Mouse (Mus musculus) Muller cell, postnatal 12 days (primary cell): ENCODE measurements around the gene Gm13288.
"Not testable (repeated sequence)": the region's sequence is repeated elsewhere in the genome, so short reads cannot be mapped to it uniquely, and the experiment has no call there.

ENCODE experiments used
- DNase-seq: peaks from one replicate; pipeline ENCODE4 v3.0.0-alpha.2; 2015; ENCODE audit errors: inconsistent ontology term

Gene Gm13288

DNA sequence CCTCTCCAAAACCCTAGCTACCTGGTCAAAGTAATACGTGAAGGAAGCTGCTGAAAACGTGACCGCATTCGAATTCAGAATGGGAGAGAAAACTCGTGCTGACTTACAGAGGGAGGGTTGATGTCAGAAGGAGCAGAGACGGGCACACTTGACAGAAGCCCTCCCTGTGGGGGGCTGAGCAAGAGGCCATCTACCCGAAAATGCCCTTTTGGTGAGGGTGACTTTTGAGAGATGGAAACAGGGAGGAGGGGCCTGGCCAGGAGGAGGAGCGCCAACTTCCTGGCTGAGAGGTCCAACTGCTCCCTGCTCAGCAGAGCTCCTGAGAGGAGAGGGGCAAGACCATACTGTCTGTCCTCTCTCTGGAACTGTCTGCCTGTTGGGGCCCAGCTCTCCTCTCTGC lies at the start of gene Gm13288:
Gene Gm13288, plus strand, starts transcription at position 301 of the 400 bp plus-strand sequence.
- not testable (repeated sequence) for DNase-seq

DNA sequence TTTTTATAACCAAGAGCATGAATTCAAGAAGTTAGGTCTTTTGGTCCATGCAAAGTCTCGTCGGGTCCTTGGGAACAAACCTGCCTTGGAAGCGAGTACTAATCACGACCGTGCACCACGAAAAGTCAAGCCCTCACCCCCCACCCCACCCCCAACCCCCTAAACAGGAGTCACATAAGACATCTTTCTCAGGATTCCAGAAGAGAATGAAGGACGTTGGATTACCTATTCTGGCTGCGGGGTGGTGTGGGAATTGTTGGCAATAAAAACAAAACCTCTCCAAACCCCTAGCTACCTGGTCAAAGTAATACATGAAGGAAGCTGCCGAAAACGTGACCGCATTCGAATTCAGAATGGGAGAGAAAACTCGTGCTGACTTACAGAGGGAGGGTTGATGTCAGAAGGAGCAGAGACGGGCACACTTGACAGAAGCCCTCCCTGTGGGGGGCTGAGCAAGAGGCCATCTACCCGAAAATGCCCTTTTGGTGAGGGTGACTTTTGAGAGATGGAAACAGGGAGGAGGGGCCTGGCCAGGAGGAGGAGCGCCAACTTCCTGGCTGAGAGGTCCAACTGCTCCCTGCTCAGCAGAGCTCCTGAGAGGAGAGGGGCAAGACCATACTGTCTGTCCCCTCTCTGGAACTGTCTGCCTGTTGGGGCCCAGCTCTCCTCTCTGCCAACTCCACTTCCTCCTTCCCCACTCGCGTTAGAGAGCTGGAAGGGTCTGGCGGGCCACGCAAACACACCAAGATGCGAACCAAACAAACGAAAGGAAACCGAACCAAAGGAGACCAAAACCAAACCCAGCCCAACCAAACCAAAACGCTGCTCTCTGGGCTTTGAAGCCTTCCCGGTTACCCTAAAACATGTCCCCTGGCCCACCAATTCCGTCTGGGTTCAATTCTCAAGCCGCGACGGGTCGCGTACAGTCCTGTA lies 48.5 kb upstream of the Gm13288 start:
- peak; percentile 47 for DNase-seq

DNA sequence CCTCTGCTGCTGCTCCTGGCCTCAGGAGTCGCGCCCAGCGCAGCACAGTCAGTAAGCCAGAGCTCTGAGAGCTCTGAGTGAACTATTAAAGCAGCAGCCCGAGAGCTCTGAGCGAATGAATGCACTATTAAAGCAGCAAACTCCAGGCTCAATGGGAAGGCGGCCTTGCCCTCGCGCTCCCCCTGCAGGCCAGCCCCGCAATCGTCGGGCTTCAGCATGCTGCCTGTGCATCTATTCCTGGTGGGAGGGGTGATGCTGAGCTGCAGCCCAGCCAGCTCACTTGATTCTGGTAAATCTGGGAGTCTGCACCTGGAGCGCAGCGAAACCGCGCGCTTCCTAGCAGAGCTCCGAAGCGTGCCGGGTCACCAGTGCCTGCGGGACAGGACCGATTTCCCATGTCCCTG lies 47.7 kb upstream of the Gm13288 start:
- peak; percentile 91 for DNase-seq

DNA sequence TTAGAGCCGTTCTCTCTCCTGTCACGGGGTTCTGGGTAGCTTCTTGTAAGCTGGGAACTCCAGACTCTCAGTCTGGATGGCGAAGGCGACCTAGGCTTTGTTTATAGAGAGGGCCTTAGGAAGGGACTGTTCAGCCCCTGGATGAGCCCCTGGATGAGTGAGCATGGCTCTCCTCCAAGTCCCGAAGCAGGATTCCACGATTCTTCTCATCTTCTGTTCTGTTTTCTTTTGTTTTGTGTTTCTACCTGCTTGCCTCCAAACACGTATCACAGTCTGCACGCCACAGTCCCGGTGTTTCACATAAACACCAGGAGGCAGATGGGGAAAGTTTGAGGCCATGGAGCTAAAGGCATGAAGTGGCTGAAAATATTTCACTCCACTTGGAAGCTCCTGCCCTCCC lies 46.6 kb upstream of the Gm13288 start:
- not testable (repeated sequence) for DNase-seq

DNA sequence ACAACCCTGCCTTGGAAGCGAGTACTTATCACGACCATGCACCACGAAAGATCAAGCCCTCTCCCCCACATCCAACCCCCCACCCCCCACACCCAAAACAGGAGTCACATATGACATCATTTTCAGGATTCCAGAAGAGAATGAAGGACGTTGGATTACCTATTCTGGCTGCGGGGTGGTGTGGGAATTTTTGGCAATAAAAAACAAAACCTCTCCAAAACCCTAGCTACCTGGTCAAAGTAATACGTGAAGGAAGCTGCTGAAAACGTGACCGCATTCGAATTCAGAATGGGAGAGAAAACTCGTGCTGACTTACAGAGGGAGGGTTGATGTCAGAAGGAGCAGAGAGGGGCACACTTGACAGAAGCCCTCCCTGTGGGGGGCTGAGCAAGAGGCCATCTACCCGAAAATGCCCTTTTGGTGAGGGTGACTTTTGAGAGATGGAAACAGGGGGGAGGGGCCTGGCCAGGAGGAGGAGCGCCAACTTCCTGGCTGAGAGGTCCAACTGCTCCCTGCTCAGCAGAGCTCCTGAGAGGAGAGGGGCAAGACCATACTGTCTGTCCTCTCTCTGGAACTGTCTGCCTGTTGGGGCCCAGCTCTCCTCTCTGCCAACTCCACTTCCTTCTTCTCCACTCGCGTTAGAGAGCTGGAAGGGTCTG lies 45.6 kb upstream of the Gm13288 start, which contains the start of gene Gm13283:
Gene Gm13283, plus strand, starts transcription at position 510 of the 659 bp plus-strand sequence.
- not testable (repeated sequence) for DNase-seq

DNA sequence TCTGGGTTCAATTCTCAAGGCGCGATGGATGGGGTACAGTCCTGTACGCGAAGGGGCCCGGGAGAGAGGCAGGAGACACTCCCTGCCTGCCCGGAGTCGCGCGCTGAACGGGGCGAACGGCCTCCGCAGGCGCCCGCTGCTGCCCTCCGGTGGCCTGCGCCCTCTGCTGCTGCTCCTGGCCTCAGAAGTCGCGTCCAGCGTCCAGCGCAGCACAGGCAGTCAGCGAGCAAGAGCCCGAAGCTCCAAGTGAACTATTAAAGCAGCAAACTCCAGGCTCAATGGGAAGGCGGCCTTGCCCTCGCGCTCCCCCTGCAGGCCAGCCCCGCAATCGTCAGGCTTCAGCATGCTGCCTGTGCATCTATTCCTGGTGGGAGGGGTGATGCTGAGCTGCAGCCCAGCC lies 44.9 kb upstream of the Gm13288 start:
- peak; percentile 74 for DNase-seq

DNA sequence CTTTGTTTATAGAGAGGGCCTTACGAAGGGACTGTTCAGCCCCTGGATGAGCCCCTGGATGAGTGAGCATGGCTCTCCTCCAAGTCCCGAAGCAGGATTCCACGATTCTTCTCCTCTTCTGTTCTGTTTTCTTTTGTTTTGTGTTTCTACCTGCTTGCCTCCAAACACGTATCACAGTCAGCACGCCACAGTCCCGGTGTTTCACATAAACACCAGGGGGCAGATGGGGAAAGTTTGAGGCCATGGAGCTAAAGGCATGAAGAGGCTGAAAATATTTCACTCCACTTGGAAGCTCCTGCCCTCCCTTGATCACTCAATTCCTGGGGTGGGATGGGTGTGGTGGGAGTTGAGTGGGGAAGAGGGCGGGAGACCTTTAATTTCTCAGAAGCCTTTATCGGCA lies 43.6 kb upstream of the Gm13288 start:
- not testable (repeated sequence) for DNase-seq

DNA sequence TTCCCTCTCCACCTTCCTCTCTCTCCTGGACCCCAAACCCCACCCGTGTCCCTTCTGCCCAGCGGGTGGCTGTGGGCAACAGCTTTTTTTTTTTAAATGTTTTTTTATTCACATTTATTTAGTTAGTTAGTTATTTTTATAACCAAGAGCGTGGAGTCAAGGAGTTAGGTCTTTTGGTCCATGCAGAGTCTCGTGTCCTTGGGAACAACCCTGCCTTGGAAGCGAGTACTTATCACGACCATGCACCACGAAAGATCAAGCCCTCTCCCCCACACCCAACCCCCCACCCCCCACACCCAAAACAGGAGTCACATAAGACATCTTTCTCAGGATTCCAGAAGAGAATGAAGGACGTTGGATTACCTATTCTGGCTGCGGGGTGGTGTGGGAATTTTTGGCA lies 43.0 kb upstream of the Gm13288 start:
- not testable (repeated sequence) for DNase-seq

DNA sequence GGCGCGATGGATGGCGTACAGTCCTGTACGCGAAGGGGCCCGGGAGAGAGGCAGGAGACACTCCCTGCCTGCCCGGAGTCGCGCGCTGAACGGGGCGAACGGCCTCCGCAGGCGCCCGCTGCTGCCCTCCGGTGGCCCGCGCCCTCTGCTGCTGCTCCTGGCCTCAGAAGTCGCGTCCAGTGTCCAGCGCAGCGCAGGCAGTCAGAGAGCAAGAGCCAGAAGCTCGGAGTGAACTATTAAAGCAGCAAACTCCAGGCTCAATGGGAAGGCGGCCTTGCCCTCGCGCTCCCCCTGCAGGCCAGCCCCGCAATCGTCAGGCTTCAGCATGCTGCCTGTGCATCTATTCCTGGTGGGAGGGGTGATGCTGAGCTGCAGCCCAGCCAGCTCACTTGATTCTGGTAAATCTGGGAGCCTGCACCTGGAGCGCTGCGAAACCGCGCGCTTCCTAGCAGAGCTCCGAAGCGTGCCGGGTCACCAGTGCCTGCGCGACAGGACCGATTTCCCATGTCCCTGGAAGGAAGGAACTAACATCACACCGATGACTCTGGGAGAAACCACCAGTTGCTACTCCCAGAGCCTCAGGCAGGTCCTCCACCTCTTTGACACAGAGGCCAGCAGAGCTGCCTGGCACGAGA lies 41.8 kb upstream of the Gm13288 start:
- DNase-seq = peak; percentile 76

DNA sequence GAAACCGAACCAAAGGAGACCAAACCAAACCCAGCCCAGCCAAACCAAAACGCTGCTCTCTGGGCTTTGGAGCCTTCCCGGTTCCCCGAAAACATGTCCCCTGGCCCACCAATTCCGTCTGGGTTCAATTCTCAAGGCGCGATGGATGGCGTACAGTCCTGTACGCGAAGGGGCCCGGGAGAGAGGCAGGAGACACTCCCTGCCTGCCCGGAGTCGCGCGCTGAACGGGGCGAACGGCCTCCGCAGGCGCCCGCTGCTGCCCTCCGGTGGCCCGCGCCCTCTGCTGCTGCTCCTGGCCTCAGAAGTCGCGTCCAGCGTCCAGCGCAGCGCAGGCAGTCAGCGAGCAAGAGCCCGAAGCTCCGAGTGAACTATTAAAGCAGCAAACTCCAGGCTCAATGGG lies 31.8 kb upstream of the Gm13288 start, which contains the start of gene Gm13290:
Gene Gm13290, plus strand, starts transcription at position 301 of the 400 bp plus-strand sequence.
- not testable (repeated sequence) for DNase-seq

DNA sequence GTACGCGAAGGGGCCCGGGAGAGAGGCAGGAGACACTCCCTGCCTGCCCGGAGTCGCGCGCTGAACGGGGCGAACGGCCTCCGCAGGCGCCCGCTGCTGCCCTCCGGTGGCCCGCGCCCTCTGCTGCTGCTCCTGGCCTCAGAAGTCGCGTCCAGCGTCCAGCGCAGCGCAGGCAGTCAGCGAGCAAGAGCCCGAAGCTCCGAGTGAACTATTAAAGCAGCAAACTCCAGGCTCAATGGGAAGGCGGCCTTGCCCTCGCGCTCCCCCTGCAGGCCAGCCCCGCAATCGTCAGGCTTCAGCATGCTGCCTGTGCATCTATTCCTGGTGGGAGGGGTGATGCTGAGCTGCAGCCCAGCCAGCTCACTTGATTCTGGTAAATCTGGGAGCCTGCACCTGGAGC lies 28.7 kb upstream of the Gm13288 start, which contains the start of gene Gm13289:
Gene Gm13289, plus strand, starts transcription at position 301 of the 400 bp plus-strand sequence.
- DNase-seq = not testable (repeated sequence)

DNA sequence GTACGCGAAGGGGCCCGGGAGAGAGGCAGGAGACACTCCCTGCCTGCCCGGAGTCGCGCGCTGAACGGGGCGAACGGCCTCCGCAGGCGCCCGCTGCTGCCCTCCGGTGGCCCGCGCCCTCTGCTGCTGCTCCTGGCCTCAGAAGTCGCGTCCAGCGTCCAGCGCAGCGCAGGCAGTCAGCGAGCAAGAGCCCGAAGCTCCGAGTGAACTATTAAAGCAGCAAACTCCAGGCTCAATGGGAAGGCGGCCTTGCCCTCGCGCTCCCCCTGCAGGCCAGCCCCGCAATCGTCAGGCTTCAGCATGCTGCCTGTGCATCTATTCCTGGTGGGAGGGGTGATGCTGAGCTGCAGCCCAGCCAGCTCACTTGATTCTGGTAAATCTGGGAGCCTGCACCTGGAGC lies 25.8 kb upstream of the Gm13288 start, which contains the start of gene Gm13272:
Gene Gm13272, plus strand, starts transcription at position 301 of the 400 bp plus-strand sequence.
- not testable (repeated sequence) for DNase-seq

DNA sequence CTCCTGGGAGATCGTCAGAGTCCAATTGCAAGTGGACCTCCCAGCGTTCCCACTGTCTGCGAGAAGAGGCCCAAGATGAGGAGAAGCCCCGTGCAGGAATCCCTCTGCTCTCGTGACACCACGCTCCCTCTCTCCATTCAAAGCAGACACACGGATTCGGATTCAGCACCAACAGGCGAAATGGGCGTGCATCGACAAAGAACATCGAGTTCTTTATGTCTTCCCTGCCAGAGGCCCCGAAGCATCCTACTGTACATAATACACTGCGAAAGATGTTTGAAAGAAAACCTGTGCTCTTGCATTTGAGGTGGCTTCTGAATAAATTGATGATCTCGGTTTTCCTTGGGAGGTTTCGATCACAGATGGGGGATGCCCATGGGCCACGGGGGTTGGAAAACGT lies 25.0 kb upstream of the Gm13288 start:
- DNase-seq = not testable (repeated sequence)

DNA sequence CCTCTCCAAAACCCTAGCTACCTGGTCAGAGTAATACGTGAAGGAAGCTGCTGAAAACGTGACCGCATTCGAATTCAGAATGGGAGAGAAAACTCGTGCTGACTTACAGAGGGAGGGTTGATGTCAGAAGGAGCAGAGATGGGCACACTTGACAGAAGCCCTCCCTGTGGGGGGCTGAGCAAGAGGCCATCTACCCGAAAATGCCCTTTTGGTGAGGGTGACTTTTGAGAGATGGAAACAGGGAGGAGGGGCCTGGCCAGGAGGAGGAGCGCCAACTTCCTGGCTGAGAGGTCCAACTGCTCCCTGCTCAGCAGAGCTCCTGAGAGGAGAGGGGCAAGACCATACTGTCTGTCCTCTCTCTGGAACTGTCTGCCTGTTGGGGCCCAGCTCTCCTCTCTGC lies 23.5 kb upstream of the Gm13288 start, which contains the start of gene Ifnz:
Gene Ifnz, plus strand, starts transcription at position 301 of the 400 bp plus-strand sequence.
- not testable (repeated sequence) for DNase-seq

DNA sequence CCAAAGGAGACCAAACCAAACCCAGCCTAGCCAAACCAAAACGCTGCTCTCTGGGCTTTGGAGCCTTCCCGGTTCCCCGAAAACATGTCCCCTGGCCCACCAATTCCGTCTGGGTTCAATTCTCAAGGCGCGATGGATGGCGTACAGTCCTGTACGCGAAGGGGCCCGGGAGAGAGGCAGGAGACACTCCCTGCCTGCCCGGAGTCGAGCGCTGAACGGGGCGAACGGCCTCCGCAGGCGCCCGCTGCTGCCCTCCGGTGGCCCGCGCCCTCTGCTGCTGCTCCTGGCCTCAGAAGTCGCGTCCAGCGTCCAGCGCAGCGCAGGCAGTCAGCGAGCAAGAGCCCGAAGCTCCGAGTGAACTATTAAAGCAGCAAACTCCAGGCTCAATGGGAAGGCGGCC lies 23.0 kb upstream of the Gm13288 start:
- DNase-seq = not testable (repeated sequence)

DNA sequence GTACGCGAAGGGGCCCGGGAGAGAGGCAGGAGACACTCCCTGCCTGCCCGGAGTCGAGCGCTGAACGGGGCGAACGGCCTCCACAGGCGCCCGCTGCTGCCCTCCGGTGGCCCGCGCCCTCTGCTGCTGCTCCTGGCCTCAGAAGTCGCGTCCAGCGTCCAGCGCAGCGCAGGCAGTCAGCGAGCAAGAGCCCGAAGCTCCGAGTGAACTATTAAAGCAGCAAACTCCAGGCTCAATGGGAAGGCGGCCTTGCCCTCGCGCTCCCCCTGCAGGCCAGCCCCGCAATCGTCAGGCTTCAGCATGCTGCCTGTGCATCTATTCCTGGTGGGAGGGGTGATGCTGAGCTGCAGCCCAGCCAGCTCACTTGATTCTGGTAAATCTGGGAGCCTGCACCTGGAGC lies 19.9 kb upstream of the Gm13288 start, which contains the start of gene Gm13276:
Gene Gm13276, plus strand, starts transcription at position 301 of the 400 bp plus-strand sequence.
- DNase-seq = not testable (repeated sequence)

DNA sequence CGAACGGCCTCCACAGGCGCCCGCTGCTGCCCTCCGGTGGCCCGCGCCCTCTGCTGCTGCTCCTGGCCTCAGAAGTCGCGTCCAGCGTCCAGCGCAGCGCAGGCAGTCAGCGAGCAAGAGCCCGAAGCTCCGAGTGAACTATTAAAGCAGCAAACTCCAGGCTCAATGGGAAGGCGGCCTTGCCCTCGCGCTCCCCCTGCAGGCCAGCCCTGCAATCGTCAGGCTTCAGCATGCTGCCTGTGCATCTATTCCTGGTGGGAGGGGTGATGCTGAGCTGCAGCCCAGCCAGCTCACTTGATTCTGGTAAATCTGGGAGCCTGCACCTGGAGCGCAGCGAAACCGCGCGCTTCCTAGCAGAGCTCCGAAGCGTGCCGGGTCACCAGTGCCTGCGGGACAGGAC lies 16.9 kb upstream of the Gm13288 start, which contains the start of gene Gm13277:
Gene Gm13277, plus strand, starts transcription at position 231 of the 400 bp plus-strand sequence.
- DNase-seq = not testable (repeated sequence)

DNA sequence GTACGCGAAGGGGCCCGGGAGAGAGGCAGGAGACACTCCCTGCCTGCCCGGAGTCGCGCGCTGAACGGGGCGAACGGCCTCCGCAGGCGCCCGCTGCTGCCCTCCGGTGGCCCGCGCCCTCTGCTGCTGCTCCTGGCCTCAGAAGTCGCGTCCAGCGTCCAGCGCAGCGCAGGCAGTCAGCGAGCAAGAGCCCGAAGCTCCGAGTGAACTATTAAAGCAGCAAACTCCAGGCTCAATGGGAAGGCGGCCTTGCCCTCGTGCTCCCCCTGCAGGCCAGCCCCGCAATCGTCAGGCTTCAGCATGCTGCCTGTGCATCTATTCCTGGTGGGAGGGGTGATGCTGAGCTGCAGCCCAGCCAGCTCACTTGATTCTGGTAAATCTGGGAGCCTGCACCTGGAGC lies 14.1 kb upstream of the Gm13288 start, which contains the start of gene Gm13278:
Gene Gm13278, plus strand, starts transcription at position 301 of the 400 bp plus-strand sequence.
- DNase-seq = not testable (repeated sequence)

DNA sequence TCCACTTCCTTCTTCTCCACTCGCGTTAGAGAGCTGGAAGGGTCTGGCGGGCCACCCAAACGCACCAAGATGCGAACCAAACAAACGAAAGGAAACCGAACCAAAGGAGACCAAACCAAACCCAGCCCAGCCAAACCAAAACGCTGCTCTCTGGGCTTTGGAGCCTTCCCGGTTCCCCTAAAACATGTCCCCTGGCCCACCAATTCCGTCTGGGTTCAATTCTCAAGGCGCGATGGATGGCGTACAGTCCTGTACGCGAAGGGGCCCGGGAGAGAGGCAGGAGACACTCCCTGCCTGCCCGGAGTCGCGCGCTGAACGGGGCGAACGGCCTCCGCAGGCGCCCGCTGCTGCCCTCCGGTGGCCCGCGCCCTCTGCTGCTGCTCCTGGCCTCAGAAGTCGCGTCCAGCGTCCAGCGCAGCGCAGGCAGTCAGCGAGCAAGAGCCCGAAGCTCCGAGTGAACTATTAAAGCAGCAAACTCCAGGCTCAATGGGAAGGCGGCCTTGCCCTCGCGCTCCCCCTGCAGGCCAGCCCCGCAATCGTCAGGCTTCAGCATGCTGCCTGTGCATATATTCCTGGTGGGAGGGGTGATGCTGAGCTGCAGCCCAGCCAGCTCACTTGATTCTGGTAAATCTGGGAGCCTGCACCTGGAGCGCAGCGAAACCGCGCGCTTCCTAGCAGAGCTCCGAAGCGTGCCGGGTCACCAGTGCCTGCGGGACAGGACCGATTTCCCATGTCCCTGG lies 11.2 kb upstream of the Gm13288 start, which contains the start of gene Gm13275:
Gene Gm13275, plus strand, starts transcription at position 552 of the 740 bp plus-strand sequence.
- not testable (repeated sequence) for DNase-seq

DNA sequence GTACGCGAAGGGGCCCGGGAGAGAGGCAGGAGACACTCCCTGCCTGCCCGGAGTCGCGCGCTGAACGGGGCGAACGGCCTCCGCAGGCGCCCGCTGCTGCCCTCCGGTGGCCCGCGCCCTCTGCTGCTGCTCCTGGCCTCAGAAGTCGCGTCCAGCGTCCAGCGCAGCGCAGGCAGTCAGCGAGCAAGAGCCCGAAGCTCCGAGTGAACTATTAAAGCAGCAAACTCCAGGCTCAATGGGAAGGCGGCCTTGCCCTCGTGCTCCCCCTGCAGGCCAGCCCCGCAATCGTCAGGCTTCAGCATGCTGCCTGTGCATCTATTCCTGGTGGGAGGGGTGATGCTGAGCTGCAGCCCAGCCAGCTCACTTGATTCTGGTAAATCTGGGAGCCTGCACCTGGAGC lies 8.2 kb upstream of the Gm13288 start, which contains the start of gene Gm13279:
Gene Gm13279, plus strand, starts transcription at position 301 of the 400 bp plus-strand sequence.
- DNase-seq = not testable (repeated sequence)
